Mouse (Mus musculus) Patski (cell line): ENCODE measurements around the gene Olfr434. TPM values are rescaled to one million over a fixed set of nuclear protein-coding genes. Genes with fewer than 3 reads are reported as not detected.
"Not testable (repeated sequence)": the region's sequence is repeated elsewhere in the genome, so short reads cannot be mapped to it uniquely, and the experiment has no call there.

Source experiments
- ATAC-seq: fragments of 100-300 bp; one replicate; pipeline ENCODE4 v1.8.0; 2021
- CTCF ChIA-PET: fragments of 350-600 bp; sonication (Branson Sonifier 250); formaldehyde crosslinking; loops from one replicate; lab custom pipeline; 2022; ENCODE audit warnings: inconsistent platforms; lab: Charles Lee
- POLR2A ChIA-PET: fragments of 350-600 bp; sonication (Branson Sonifier 250); formaldehyde crosslinking; loops from one replicate; lab custom pipeline; 2022; ENCODE audit warnings: antibody characterized with exemption, inconsistent platforms; lab: Charles Lee
- DNase-seq: peaks from one replicate; pipeline ENCODE4 v3.0.0-alpha.2; 2011; ENCODE audit warnings: low read depth, low spot score
- H3K27me3 ChIP-seq: fragments of 371-371 bp; one replicate; pipeline ENCODE4 v1.5.1; 2021
- CTCF ChIP-seq: fragments of 100-300 bp; IDR thresholded peaks from one replicate; pipeline ENCODE4 v1.5.1; 2021
- in situ Hi-C: fragments of 300-500 bp; cut with MboI; formaldehyde crosslinking; loops from 3 replicates; pipeline ENCODE4 v1.11.1; 2018; ENCODE audit warnings: low pct_unique_long_range_greater_than_20kb, mixed read lengths
- polyA plus RNA-seq: library from polyadenylated mRNA; unstranded; gene quantifications from one replicate; pipeline ENCODE4 v1.2.3, GENCODE M21; 2021

Olfr434 gene
- polyA plus RNA-seq, result 0.05 TPM

- POLR2A ChIA-PET, ATAC-seq, in situ Hi-C loops, DNase-seq, CTCF ChIA-PET: not testable (repeated sequence)
- peaks cover 11% of the 10 kb centered on the region for H3K27me3 ChIP-seq
Measured at GRCm38 (mm10) chr6:43212873-43213272, at the start of gene Olfr434. TSS of gene Olfr434 (plus strand) at chr6:43213021.

DNA sequence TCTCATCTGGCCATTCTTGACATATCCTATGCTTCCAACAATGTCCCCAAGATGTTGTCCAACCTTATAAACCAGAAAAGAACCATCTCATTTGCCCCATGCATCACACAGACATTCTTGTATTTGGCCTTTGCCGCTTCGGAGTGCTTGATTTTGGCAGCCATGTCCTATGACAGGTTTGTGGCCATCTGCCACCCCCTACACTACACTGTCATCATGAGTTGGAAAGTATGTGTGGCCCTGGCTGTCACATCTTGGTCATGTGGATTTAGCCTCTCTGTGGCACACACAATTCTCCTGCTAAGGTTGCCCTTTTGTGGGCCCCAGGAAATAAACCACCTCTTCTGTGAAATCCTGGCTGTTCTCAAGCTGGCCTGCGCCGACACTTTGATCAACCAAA, 45.6 kb upstream of the Olfr434 start:
- no peak for TF ChIP-seq CTCF
- peaks cover 21% of the 10 kb centered on the region for H3K27me3 ChIP-seq
- CTCF ChIA-PET, result no interaction called here
- no peak for ATAC-seq
- in situ Hi-C loops, result no loop called here
- DNase-seq, result no peak
- POLR2A ChIA-PET, result no interaction called here

GRCm38 (mm10) chr6:43171840-43172239, 41.0 kb upstream of the Olfr434 start, which contains the start of gene Olfr13:
TSS of gene Olfr13 (plus strand) at chr6:43172140.
- TF ChIP-seq CTCF, result no peak
- in situ Hi-C loops, result no loop called here
- CTCF ChIA-PET, result interaction anchor here (0.7 to 1.6 kb wide), 3 partner anchors 31 to 125 kb away, joined by 3 read pairs; no protein-coding TSS in a partner anchor

GRCm38 (mm10) chr6:43178129-43178528, 34.7 kb upstream of the Olfr434 start:
- POLR2A ChIA-PET, result no interaction called here
- CTCF ChIA-PET, result no interaction called here
- TF ChIP-seq CTCF, result no peak
- in situ Hi-C loops, result no loop called here
- DNase-seq (no peak), ATAC-seq (no peak)
- H3K27me3 ChIP-seq, result peaks cover 6% of the 10 kb centered on the region

More at GRCm38 (mm10) chr6:43171840-43172239, 41.0 kb upstream of the Olfr434 start, which contains the start of gene Olfr13:
- peaks cover 16% of the 10 kb centered on the region for H3K27me3 ChIP-seq
- POLR2A ChIA-PET, result no interaction called here
- DNase-seq (no peak), ATAC-seq (no peak)

DNA sequence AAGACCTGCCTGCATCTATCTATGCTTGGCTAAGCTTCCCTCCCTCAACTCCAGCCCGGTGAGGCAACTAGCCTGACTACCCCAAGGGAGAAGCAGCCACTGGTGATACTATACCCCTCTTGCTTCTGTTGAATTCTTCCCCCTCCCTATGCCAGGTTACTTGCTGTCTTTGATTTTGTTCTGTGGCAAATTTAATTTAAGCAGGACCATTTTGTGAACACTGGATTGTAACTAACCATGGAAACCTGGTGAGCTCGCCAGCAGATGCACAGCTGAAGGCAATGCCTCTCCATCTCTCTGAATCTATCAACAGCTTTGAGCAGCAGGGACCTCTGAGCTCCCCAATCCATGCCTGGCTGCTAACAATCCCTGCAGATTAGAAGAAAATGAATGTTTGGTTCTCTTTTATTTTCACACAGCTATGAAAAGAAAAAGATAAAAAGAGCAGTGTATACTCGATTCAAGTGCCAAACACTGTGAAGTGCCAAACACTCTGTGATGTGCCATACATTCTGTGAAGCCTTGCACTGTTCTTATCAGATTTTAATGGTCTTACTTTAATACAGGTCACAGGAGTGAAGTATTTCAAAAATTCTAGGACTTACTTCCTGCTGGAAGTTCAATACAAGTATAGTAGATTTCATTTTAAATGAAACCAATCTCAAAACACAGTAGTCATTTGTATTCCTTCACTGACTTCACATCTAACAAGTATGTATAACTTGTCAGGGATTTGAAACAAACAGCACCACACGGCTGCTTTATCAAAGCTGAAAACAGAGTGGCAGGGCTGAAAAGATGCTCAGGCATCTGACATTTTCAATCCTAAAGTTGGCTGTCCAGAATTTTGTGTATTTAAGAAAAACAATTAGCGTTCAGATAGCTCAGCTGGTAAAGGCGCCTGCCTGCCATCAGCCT, 34.0 kb upstream of the Olfr434 start:
- no peak for TF ChIP-seq CTCF
- ChIA-PET CTCF (no interaction called here), POLR2A (no interaction called here)
- peaks cover 6% of the 10 kb centered on the region for H3K27me3 ChIP-seq
- ATAC-seq, result no peak
- no peak for DNase-seq
- in situ Hi-C loops, result no loop called here

- ATAC-seq (no peak), DNase-seq (no peak)
- TF ChIP-seq CTCF, result no peak
- POLR2A ChIA-PET, result no interaction called here
- in situ Hi-C loops, result no loop called here
- CTCF ChIA-PET, result interaction anchor here (1.1 to 1.6 kb wide), 3 partner anchors 9 to 22 kb away, joined by 3 read pairs; no protein-coding TSS in a partner anchor
- H3K27me3 ChIP-seq, result no peaks in the 10 kb centered on the region
Measured at GRCm38 (mm10) chr6:43190986-43191385, 21.8 kb upstream of the Olfr434 start.

- ChIA-PET CTCF (no interaction called here), POLR2A (no interaction called here)
- in situ Hi-C loops, result no loop called here
- ATAC-seq (no peak), DNase-seq (no peak)
- peaks cover 20% of the 10 kb centered on the region for H3K27me3 ChIP-seq
- TF ChIP-seq CTCF, result no peak
Measured at GRCm38 (mm10) chr6:43196781-43197180, 16.0 kb upstream of the Olfr434 start, which contains the start of gene Olfr435. TSS of gene Olfr435 (plus strand) at chr6:43197146.

DNA sequence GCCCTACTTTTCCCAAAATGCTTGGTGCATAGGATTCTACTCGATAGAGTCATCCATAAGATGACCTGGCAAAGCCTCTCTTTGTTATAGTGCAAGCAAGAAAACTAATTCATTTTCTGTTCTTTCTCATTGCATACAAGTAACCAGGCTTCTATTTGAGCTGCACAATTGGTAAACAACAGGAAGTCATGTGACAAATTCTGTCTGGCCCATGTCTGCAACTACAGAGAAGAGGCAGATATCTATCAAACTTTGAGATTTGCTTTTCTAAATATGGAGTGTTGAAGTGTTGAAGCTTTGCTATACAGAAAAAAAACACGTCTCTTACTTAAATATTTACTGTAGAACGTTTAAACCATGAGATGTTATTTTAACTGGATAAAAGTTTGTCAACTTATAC, 14.7 kb upstream of the Olfr434 start:
- H3K27me3 ChIP-seq, result peaks cover 20% of the 10 kb centered on the region
- ATAC-seq, result no peak
- in situ Hi-C loops, result no loop called here
- ChIA-PET CTCF (no interaction called here), POLR2A (no interaction called here)
- no peak for DNase-seq
- TF ChIP-seq CTCF, result no peak

DNA sequence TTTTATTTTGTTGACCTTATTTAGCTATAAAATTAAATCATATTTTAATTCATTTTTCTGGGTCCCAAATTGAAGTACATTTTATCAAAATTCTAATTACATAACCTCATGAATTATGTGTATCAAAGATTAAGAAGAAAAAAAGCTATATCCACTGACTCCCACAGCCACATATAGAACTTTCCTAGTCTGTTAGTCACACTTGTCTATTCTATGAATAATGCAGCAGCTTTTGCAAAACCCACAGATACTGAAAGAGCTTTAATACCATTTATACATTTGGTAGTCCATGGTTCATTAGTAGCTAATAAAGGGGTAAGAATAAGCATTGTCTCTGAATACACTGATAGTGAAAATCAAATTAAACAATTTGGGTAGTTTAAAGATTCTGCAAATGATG, 10.0 kb upstream of the Olfr434 start:
- POLR2A ChIA-PET, result no interaction called here
- peaks cover 15% of the 10 kb centered on the region for H3K27me3 ChIP-seq
- TF ChIP-seq CTCF, result no peak
- DNase-seq (no peak), ATAC-seq (no peak)
- CTCF ChIA-PET, result interaction anchor here (0.8 to 1.3 kb wide), 3 partner anchors 12 to 31 kb away, joined by 3 read pairs; partner anchors contain the start of gene Olfr13
- in situ Hi-C loops, result no loop called here

DNA sequence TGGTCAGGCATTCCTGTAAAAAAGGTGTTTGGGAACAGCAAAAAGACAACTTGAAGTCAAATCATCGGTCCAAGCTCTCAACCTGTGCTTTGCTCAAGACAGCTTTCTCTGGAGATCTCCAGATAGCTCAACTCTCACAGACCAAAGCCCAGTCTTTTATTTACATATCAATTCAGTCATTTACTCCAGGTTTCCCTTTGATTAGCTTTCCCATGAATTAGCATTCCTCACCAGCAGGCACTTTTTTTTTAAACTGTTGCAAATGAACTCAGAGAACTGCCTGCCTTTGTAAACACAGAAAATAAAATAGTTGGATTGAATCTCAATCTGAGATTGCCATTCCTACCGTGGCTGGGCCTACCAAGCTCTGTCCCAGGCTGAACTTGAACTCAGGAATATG, 7.5 kb upstream of the Olfr434 start:
- no peak for ATAC-seq
- in situ Hi-C loops, result no loop called here

DNA sequence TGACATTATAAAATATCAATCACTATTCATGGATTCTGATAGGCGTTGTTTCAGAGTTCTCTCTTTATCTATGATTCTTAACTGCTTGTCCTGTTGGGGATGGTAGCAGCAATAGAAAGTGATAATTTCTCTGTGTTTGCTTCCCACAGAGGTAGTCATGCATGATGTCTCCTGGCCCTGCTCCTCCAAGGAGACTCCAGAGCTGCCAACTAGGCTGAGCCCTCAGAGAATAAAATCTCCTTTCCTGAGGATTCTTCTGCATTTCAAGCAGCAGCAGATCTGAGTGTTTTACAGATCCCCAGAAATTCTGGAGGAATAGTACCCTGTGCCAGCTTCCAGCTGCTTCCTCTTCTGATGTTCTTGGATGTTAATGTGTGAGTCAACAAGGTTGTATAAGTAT, 18.4 kb downstream of the Olfr434 start, which contains the start of gene Olfr47:
Gene Olfr47 (plus strand): TSS at position 275 of the 400 bp plus-strand sequence.
- ATAC-seq, DNase-seq, H3K27me3 ChIP-seq, POLR2A ChIA-PET, in situ Hi-C loops, CTCF ChIA-PET: not testable (repeated sequence)

More for the DNA sequence above, 7.5 kb upstream of the Olfr434 start:
- ChIA-PET POLR2A (interaction anchor here (0.8 kb wide), 1 partner anchor 919 kb away, joined by 3 read pairs; no protein-coding TSS in a partner anchor), CTCF (interaction anchor here (1.5 kb wide), 1 partner anchor 49 kb away, joined by 3 read pairs; no protein-coding TSS in a partner anchor)
- DNase-seq, result no peak
- TF ChIP-seq CTCF, result no peak
- peaks cover 2% of the 10 kb centered on the region for H3K27me3 ChIP-seq
